Mouse (Mus musculus): ENCODE data around the gene Zbtb12. TPM values are rescaled to one million over a fixed set of nuclear protein-coding genes. Genes with fewer than 3 reads are reported as not detected.
"Not testable (repeated sequence)": the region's sequence is repeated elsewhere in the genome, so short reads cannot be mapped to it uniquely, and the experiment has no call there.

Zbtb12 gene
- 2.1 and 3.7 TPM in 2 replicates for polyA plus RNA-seq (2014; fragmentation: Nextera tagmentation; extraction: Ambion mirVana)

GRCm38 (mm10) chr17:34879336-34879879, at the start of gene Zbtb12:
Gene Zbtb12, plus strand, starts transcription at chr17:34879483.
- no peak for ATAC-seq (ENCODE audit: low FRiP score, low TSS enrichment)
- 61% methylated on average over 11 of the region's 11 CpGs for WGBS
- peaks cover 3% of the 10 kb centered on the region; the same call in 1 of the 2 replicates for H3K27me3 ChIP-seq (ENCODE audit: control insufficient read depth, insufficient read depth, low read length)
- H3K4me2 ChIP-seq (replicated peaks; ENCODE audit: low read depth, low read length): no peak within 1 kb of the TSS
- H3K4me1 ChIP-seq (ENCODE audit: control insufficient read depth, insufficient read depth, low read length): no peaks in the 10 kb centered on the region
- no peak within 1 kb of the TSS for H3K4me3 ChIP-seq (ENCODE audit: low read length)
- H3K9me3 ChIP-seq (ENCODE audit: control insufficient read depth, low read length): no peaks in the 10 kb centered on the region
- no peaks in the 10 kb centered on the region for H3K36me3 ChIP-seq (ENCODE audit: control insufficient read depth, insufficient read depth, low read length)
- 0 out of 2 replicates have a peak within 1 kb of the TSS, but pooled peaks have one; percentile 7 for H3K9ac ChIP-seq (ENCODE audit: low read depth, low read length)
- no peak within 1 kb of the TSS for H3K27ac ChIP-seq (ENCODE audit: low read depth, low read length)

- WGBS: 91% methylated on average over 1 of the region's 1 CpGs
- H3K27me3 ChIP-seq (ENCODE audit: control insufficient read depth, insufficient read depth, low read length); H3K9ac ChIP-seq (ENCODE audit: low read depth, low read length); H3K9me3 ChIP-seq (ENCODE audit: control insufficient read depth, low read length); ATAC-seq (ENCODE audit: low FRiP score, low TSS enrichment); H3K4me3 ChIP-seq (ENCODE audit: low read length); H3K4me1 ChIP-seq (ENCODE audit: control insufficient read depth, insufficient read depth, low read length); H3K27ac ChIP-seq (ENCODE audit: low read depth, low read length); H3K4me2 ChIP-seq (replicated peaks; ENCODE audit: low read depth, low read length): not testable (repeated sequence)
- peaks cover 32% of the 10 kb centered on the region; the same call in 1 of the 2 replicates for H3K36me3 ChIP-seq (ENCODE audit: control insufficient read depth, insufficient read depth, low read length)
These were observed 48.5 kb upstream of the Zbtb12 start for GRCm38 (mm10) chr17:34830776-34831175.

GRCm38 (mm10) chr17:34836155-34836855, 43.0 kb upstream of the Zbtb12 start:
- H3K27ac ChIP-seq (ENCODE audit: low read depth, low read length): no peak overlapping the region
- ATAC-seq (ENCODE audit: low FRiP score, low TSS enrichment): peak; percentile 79
- H3K9ac ChIP-seq (ENCODE audit: low read depth, low read length): peak overlapping the region; percentile 61

GRCm38 (mm10) chr17:34836856-34837221, 42.4 kb upstream of the Zbtb12 start, which contains the start of the genes Stk19 and Dxo:
Gene Stk19, minus strand, starts transcription at chr17:34836945.
Gene Dxo, plus strand, starts transcription at chr17:34837019.
- peaks cover 16% of the 10 kb centered on the region for H3K4me1 ChIP-seq (ENCODE audit: control insufficient read depth, insufficient read depth, low read length)
- H3K4me2 ChIP-seq (replicated peaks; ENCODE audit: low read depth, low read length): peak within 1 kb of the TSS; percentile 96
- H3K9me3 ChIP-seq (ENCODE audit: control insufficient read depth, low read length): no peaks in the 10 kb centered on the region
- H3K36me3 ChIP-seq (ENCODE audit: control insufficient read depth, insufficient read depth, low read length): peaks cover 32% of the 10 kb centered on the region
- peak; percentile 94 for ATAC-seq (ENCODE audit: low FRiP score, low TSS enrichment)
- under 1% methylated on average over 40 of the region's 40 CpGs for WGBS
- no peaks in the 10 kb centered on the region for H3K27me3 ChIP-seq (ENCODE audit: control insufficient read depth, insufficient read depth, low read length)
- peak within 1 kb of the TSS; percentile 88 for H3K4me3 ChIP-seq (ENCODE audit: low read length)
- H3K27ac ChIP-seq (ENCODE audit: low read depth, low read length): peak within 1 kb of the TSS; percentile 20; the same call in 1 of the 2 replicates
- peak within 1 kb of the TSS; percentile 61 for H3K9ac ChIP-seq (ENCODE audit: low read depth, low read length)

More at GRCm38 (mm10) chr17:34836155-34836855, 43.0 kb upstream of the Zbtb12 start:
- 5% methylated on average over 43 of the region's 48 CpGs for WGBS
- Histone ChIP-seq H3K9me3 (ENCODE audit: control insufficient read depth, low read length) (no peaks in the 10 kb centered on the region), H3K4me1 (ENCODE audit: control insufficient read depth, insufficient read depth, low read length) (peaks cover 16% of the 10 kb centered on the region), H3K36me3 (ENCODE audit: control insufficient read depth, insufficient read depth, low read length) (peaks cover 29% of the 10 kb centered on the region), H3K27me3 (ENCODE audit: control insufficient read depth, insufficient read depth, low read length) (no peaks in the 10 kb centered on the region), H3K4me3 (ENCODE audit: low read length) (peak overlapping the region; percentile 88), H3K4me2 (replicated peaks; ENCODE audit: low read depth, low read length) (peak overlapping the region; percentile 96)

GRCm38 (mm10) chr17:34837464-34838324, 41.6 kb upstream of the Zbtb12 start:
- peaks cover 16% of the 10 kb centered on the region for H3K4me1 ChIP-seq (ENCODE audit: control insufficient read depth, insufficient read depth, low read length)
- no peaks in the 10 kb centered on the region for H3K9me3 ChIP-seq (ENCODE audit: control insufficient read depth, low read length)
- WGBS: 24% methylated on average over 43 of the region's 43 CpGs
- peak; percentile 8 for ATAC-seq (ENCODE audit: low FRiP score, low TSS enrichment)
- H3K36me3 ChIP-seq (ENCODE audit: control insufficient read depth, insufficient read depth, low read length): peaks cover 41% of the 10 kb centered on the region
- H3K4me2 ChIP-seq (replicated peaks; ENCODE audit: low read depth, low read length): peak overlapping the region; percentile 96
- no peaks in the 10 kb centered on the region for H3K27me3 ChIP-seq (ENCODE audit: control insufficient read depth, insufficient read depth, low read length)
- peak overlapping the region; percentile 88 for H3K4me3 ChIP-seq (ENCODE audit: low read length)
- peak overlapping the region; percentile 61 for H3K9ac ChIP-seq (ENCODE audit: low read depth, low read length)
- H3K27ac ChIP-seq (ENCODE audit: low read depth, low read length): 0 out of 2 replicates have a peak overlapping the region, but pooled peaks have one; percentile 20

- no peaks in the 10 kb centered on the region for H3K27me3 ChIP-seq (ENCODE audit: control insufficient read depth, insufficient read depth, low read length)
- H3K4me3 ChIP-seq (ENCODE audit: low read length): no peak overlapping the region
- no peak overlapping the region for H3K4me2 ChIP-seq (replicated peaks; ENCODE audit: low read depth, low read length)
- ATAC-seq (ENCODE audit: low FRiP score, low TSS enrichment): no peak
- no peak overlapping the region for H3K9ac ChIP-seq (ENCODE audit: low read depth, low read length)
- H3K36me3 ChIP-seq (ENCODE audit: control insufficient read depth, insufficient read depth, low read length): peaks cover 45% of the 10 kb centered on the region
- WGBS: 90% methylated on average over 7 of the region's 7 CpGs
- peaks cover 16% of the 10 kb centered on the region for H3K4me1 ChIP-seq (ENCODE audit: control insufficient read depth, insufficient read depth, low read length)
- no peaks in the 10 kb centered on the region for H3K9me3 ChIP-seq (ENCODE audit: control insufficient read depth, low read length)
- H3K27ac ChIP-seq (ENCODE audit: low read depth, low read length): no peak overlapping the region
These were observed 40.5 kb upstream of the Zbtb12 start for GRCm38 (mm10) chr17:34838785-34839184.

- 86% methylated on average over 6 of the region's 6 CpGs for WGBS
These were observed 38.5 kb upstream of the Zbtb12 start for GRCm38 (mm10) chr17:34840736-34841307.

GRCm38 (mm10) chr17:34844884-34845283, 34.4 kb upstream of the Zbtb12 start:
- no peaks in the 10 kb centered on the region for H3K9me3 ChIP-seq (ENCODE audit: control insufficient read depth, low read length)
- peaks cover 4% of the 10 kb centered on the region; the same call in 1 of the 2 replicates for H3K4me1 ChIP-seq (ENCODE audit: control insufficient read depth, insufficient read depth, low read length)
- ATAC-seq (ENCODE audit: low FRiP score, low TSS enrichment): no peak
- H3K4me2 ChIP-seq (replicated peaks; ENCODE audit: low read depth, low read length): no peak overlapping the region
- no peaks in the 10 kb centered on the region for H3K27me3 ChIP-seq (ENCODE audit: control insufficient read depth, insufficient read depth, low read length)
- H3K4me3 ChIP-seq (ENCODE audit: low read length): no peak overlapping the region
- no peak overlapping the region for H3K27ac ChIP-seq (ENCODE audit: low read depth, low read length)
- no peak overlapping the region for H3K9ac ChIP-seq (ENCODE audit: low read depth, low read length)
- peaks cover 74% of the 10 kb centered on the region for H3K36me3 ChIP-seq (ENCODE audit: control insufficient read depth, insufficient read depth, low read length)
- WGBS: 92% methylated on average over 13 of the region's 13 CpGs

More at GRCm38 (mm10) chr17:34840736-34841307, 38.5 kb upstream of the Zbtb12 start:
- Histone ChIP-seq H3K9ac (ENCODE audit: low read depth, low read length) (no peak overlapping the region), H3K4me2 (replicated peaks; ENCODE audit: low read depth, low read length) (no peak overlapping the region), H3K4me1 (ENCODE audit: control insufficient read depth, insufficient read depth, low read length) (peaks cover 12% of the 10 kb centered on the region), H3K9me3 (ENCODE audit: control insufficient read depth, low read length) (no peaks in the 10 kb centered on the region), H3K36me3 (ENCODE audit: control insufficient read depth, insufficient read depth, low read length) (peaks cover 66% of the 10 kb centered on the region), H3K27ac (ENCODE audit: low read depth, low read length) (no peak overlapping the region), H3K4me3 (ENCODE audit: low read length) (no peak overlapping the region), H3K27me3 (ENCODE audit: control insufficient read depth, insufficient read depth, low read length) (no peaks in the 10 kb centered on the region)
- no peak for ATAC-seq (ENCODE audit: low FRiP score, low TSS enrichment)
